ENCODE assay signal across 13 mouse cellular contexts in genomic region chr8:91081911-91082310, GRCm38 (mm10). TPM values are rescaled to one million over a fixed set of nuclear protein-coding genes. Genes with fewer than 3 reads are reported as not detected.
DNase-seq lines count a peak whose midpoint lies in the region; ATAC-seq and TF ChIP-seq lines count a peak whose summit lies in the region.
"Had no signal": no experiment of that assay in that cellular context is flagged by ENCODE, and none has a peak within 500 bp of the region (broad histone marks: within the 10 kb centered on the region; RNA-seq: fewer than 3 reads in every experiment).

No protein-coding gene starts in this region.

- H3K36me3 ChIP-seq in stomach, embryonic 15.5 days: peaks cover 11% of the 10 kb centered on the region; the same call in 1 of the 2 replicates
- H3K36me3 ChIP-seq in stomach, postnatal 0 days (ENCODE audit: control insufficient read depth, insufficient read depth, low read length): peaks cover 19% of the 10 kb centered on the region
- H3K36me3 ChIP-seq in liver, embryonic 12.5 days: peaks cover 61% of the 10 kb centered on the region
- H3K36me3 ChIP-seq in splenic B cell, adult 2 months (ENCODE audit: control insufficient read depth, insufficient read depth, low read length, poor library complexity, severe bottlenecking): peaks cover 16% of the 10 kb centered on the region

- H3K4me1 ChIP-seq in stomach, embryonic 15.5 days: no peaks in the 10 kb centered on the region
- H3K4me1 ChIP-seq in stomach, postnatal 0 days (replicated peaks; ENCODE audit: control insufficient read depth, insufficient read depth): no peaks in the 10 kb centered on the region
- H3K4me1 ChIP-seq in liver, embryonic 12.5 days: peaks cover 24% of the 10 kb centered on the region
- H3K4me1 ChIP-seq: embryonic facial prominence, embryonic 13.5 days had no signal

- ATAC-seq in stomach, embryonic 15.5 days (ENCODE audit: insufficient read depth, low FRiP score, low read depth): peak; percentile 47; the same call in 1 of the 2 replicates
- no peak for ATAC-seq in stomach, postnatal 0 days (ENCODE audit: low FRiP score, low TSS enrichment)
- peak; percentile 59; the same call in 1 of the 2 replicates for ATAC-seq in liver, embryonic 12.5 days
- ATAC-seq: midbrain, embryonic 16.5 days had no signal

- H3K9me3 ChIP-seq in stomach, embryonic 15.5 days: no peaks in the 10 kb centered on the region
- H3K9me3 ChIP-seq in stomach, postnatal 0 days (ENCODE audit: control insufficient read depth, low read length): no peaks in the 10 kb centered on the region
- no peaks in the 10 kb centered on the region for H3K9me3 ChIP-seq in liver, embryonic 12.5 days (replicated peaks)
- H3K9me3 ChIP-seq: embryonic facial prominence, embryonic 13.5 days had no signal

- no peak overlapping the region for H3K4me2 ChIP-seq in stomach, embryonic 15.5 days
- no peak overlapping the region for H3K4me2 ChIP-seq in stomach, postnatal 0 days (replicated peaks; ENCODE audit: low read depth)
- 0 out of 2 replicates have a peak overlapping the region, but pooled peaks have one; percentile 0 for H3K4me2 ChIP-seq in liver, embryonic 12.5 days
- H3K4me2 ChIP-seq: embryonic facial prominence, embryonic 13.5 days had no signal

- H3K4me3 ChIP-seq in stomach, embryonic 15.5 days (replicated peaks): no peak overlapping the region
- H3K4me3 ChIP-seq in stomach, postnatal 0 days (ENCODE audit: low read depth, low read length): no peak overlapping the region
- no peak overlapping the region for H3K4me3 ChIP-seq in liver, embryonic 12.5 days
- H3K4me3 ChIP-seq: embryonic facial prominence, embryonic 13.5 days; left cerebral cortex, adult 2 months had no signal

- DNase-seq in heart, adult 8-10 months (ENCODE audit: low spot score): peak; percentile 14
- no peak for DNase-seq in heart, postnatal 14 days
- no peak for DNase-seq in stomach, postnatal 0 days (ENCODE audit: low spot score)
- DNase-seq in splenic B cell, adult 2 months (ENCODE audit: low read depth, low spot score): peak; percentile 52
- no peak for DNase-seq in right cerebral cortex, adult 2 months (ENCODE audit: low spot score in 2 of 2)
- no peak for DNase-seq in layer of hippocampus, adult 9-10 months (ENCODE audit: low spot score)
- DNase-seq: cerebellum, adult 11-12 months; heart, postnatal 4 days had no signal

- no peak overlapping the region for H3K27ac ChIP-seq in stomach, embryonic 15.5 days
- H3K27ac ChIP-seq in stomach, postnatal 0 days (replicated peaks): no peak overlapping the region
- peak overlapping the region; percentile 48 for H3K27ac ChIP-seq in liver, embryonic 12.5 days
- H3K27ac ChIP-seq: embryonic facial prominence, embryonic 13.5 days; left cerebral cortex, adult 2 months had no signal

- no peak for TF ChIP-seq EP300 in stomach, postnatal 0 days (optimal IDR thresholded peaks at IDR 0.05)

- intact Hi-C loops in heart, postnatal 14 days (cut with DNase I): no loop called here

- H3K9ac ChIP-seq in stomach, embryonic 15.5 days: no peak overlapping the region
- no peak overlapping the region for H3K9ac ChIP-seq in stomach, postnatal 0 days (ENCODE audit: low read length)
- no peak overlapping the region for H3K9ac ChIP-seq in liver, embryonic 12.5 days
- H3K9ac ChIP-seq: embryonic facial prominence, embryonic 13.5 days had no signal

- WGBS in stomach, embryonic 15.5 days: 62% methylated on average over 7 of the region's 7 CpGs
- 75% methylated on average over 7 of the region's 7 CpGs for WGBS in stomach, postnatal 0 days
- 31% methylated on average over 7 of the region's 7 CpGs for WGBS in liver, embryonic 12.5 days (ENCODE audit: insufficient replicate concordance)

- H3K27me3 ChIP-seq in stomach, embryonic 15.5 days (replicated peaks): no peaks in the 10 kb centered on the region
- H3K27me3 ChIP-seq in stomach, postnatal 0 days (ENCODE audit: control insufficient read depth, insufficient read depth, low read length): no peaks in the 10 kb centered on the region
- H3K27me3 ChIP-seq in liver, embryonic 12.5 days (replicated peaks): no peaks in the 10 kb centered on the region
- no peaks in the 10 kb centered on the region for H3K27me3 ChIP-seq in splenic B cell, adult 2 months (ENCODE audit: control insufficient read depth, insufficient read depth, low read length, poor library complexity, severe bottlenecking)
- H3K27me3 ChIP-seq: embryonic facial prominence, embryonic 13.5 days had no signal

- TF ChIP-seq CTCF in stomach, postnatal 0 days (IDR thresholded peaks at IDR 0.05; ENCODE audit: low read depth): no peak

RNA-seq across cellular contexts. Expression of gene Rbl2, which starts 12.1 kb away (rescaled TPM):
- 10 to 100 TPM; 34.6 to 46.1 (median 42.0) TPM for total RNA-seq in heart, adult 8-10 months (2022)
- 10 to 100 TPM; 24.6 to 27.9 TPM for total RNA-seq in heart, postnatal 14 days (2021)
- 14.8 and 17.2 TPM in 2 replicates for polyA plus RNA-seq in stomach, embryonic 15.5 days (2015; fragmentation: Nextera tagmentation; extraction: Ambion mirVana)
- polyA plus RNA-seq in stomach, postnatal 0 days (2015; fragmentation: Nextera tagmentation; extraction: Ambion mirVana): 6.5 and 7.3 TPM in 2 replicates
- polyA plus RNA-seq in liver, embryonic 12.5 days (2016; fragmentation: Nextera tagmentation; extraction: Ambion mirVana): 9.1 and 9.4 TPM in 2 replicates

Comparison
In these comparisons a context has a peak if more than half of its experiments do, and no peak if none do; other contexts are left out.
1. DNase-seq: peak in heart, adult 8-10 months (single experiment) and splenic B cell, adult 2 months (single experiment); none in heart, postnatal 14 days (0 of 2), stomach, postnatal 0 days (single experiment), right cerebral cortex, adult 2 months (0 of 2) and layer of hippocampus, adult 9-10 months (single experiment).